Mouse (Mus musculus): ENCODE data around the gene Itsn1. TPM values are rescaled to one million over a fixed set of nuclear protein-coding genes. Genes with fewer than 3 reads are reported as not detected.

Itsn1 gene
- total RNA-seq, 2 experiments from 2014 or later, result 118 to 127 TPM

- intact Hi-C loops (cut with DNase I), result no loop called here
- no peak for DNase-seq (ENCODE audit: low spot score in 2 of 2)
Observed at GRCm38 (mm10) chr16:91859958-91860357, 130.9 kb downstream of the Itsn1 start.

- no peak for DNase-seq (ENCODE audit: low spot score in 2 of 2)
- intact Hi-C loops (cut with DNase I), result no loop called here
Observed at GRCm38 (mm10) chr16:91860471-91861125, 131.5 kb downstream of the Itsn1 start.

GRCm38 (mm10) chr16:91861784-91862371 lies 132.8 kb downstream of the Itsn1 start:
- peak; percentile 57 to 66 for DNase-seq (ENCODE audit: low spot score in 2 of 2)

GRCm38 (mm10) chr16:91862836-91863235 lies 133.8 kb downstream of the Itsn1 start:
- no peak for DNase-seq (ENCODE audit: low spot score in 2 of 2)
- intact Hi-C loops (cut with DNase I), result no loop called here

More at GRCm38 (mm10) chr16:91861784-91862371, 132.8 kb downstream of the Itsn1 start:
- intact Hi-C loops (cut with DNase I), result no loop called here

- intact Hi-C loops (cut with DNase I), result no loop called here
- no peak for DNase-seq (ENCODE audit: low spot score in 2 of 2)
Observed at GRCm38 (mm10) chr16:91864646-91865332, 135.7 kb downstream of the Itsn1 start.

- no peak for DNase-seq (ENCODE audit: low spot score in 2 of 2)
- intact Hi-C loops (cut with DNase I), result no loop called here
Observed at GRCm38 (mm10) chr16:91865570-91866257, 136.6 kb downstream of the Itsn1 start.

- intact Hi-C loops (cut with DNase I), result no loop called here
- no peak for DNase-seq (ENCODE audit: low spot score in 2 of 2)
Observed at GRCm38 (mm10) chr16:91866258-91866634, 137.2 kb downstream of the Itsn1 start.

GRCm38 (mm10) chr16:91867672-91868071 lies 138.6 kb downstream of the Itsn1 start:
- intact Hi-C loops (cut with DNase I), result no loop called here
- no peak for DNase-seq (ENCODE audit: low spot score in 2 of 2)

GRCm38 (mm10) chr16:91868943-91869911 lies 140.1 kb downstream of the Itsn1 start:
- intact Hi-C loops (cut with DNase I), result no loop called here
- peak in 1 of 2 experiments; percentile 44 for DNase-seq (ENCODE audit: low spot score in 2 of 2)

GRCm38 (mm10) chr16:91870158-91870582 lies 141.1 kb downstream of the Itsn1 start:
- no peak for DNase-seq (ENCODE audit: low spot score in 2 of 2)
- intact Hi-C loops (cut with DNase I), result no loop called here

GRCm38 (mm10) chr16:91871188-91871587 lies 142.1 kb downstream of the Itsn1 start:
- intact Hi-C loops (cut with DNase I), result no loop called here
- no peak for DNase-seq (ENCODE audit: low spot score in 2 of 2)

GRCm38 (mm10) chr16:91873695-91874094 lies 144.6 kb downstream of the Itsn1 start:
- no peak for DNase-seq (ENCODE audit: low spot score in 2 of 2)
- intact Hi-C loops (cut with DNase I), result no loop called here

GRCm38 (mm10) chr16:91875567-91876344 lies 146.7 kb downstream of the Itsn1 start:
- DNase-seq (ENCODE audit: low spot score in 2 of 2), result no peak
- intact Hi-C loops (cut with DNase I), result no loop called here

GRCm38 (mm10) chr16:91876457-91876856 lies 147.4 kb downstream of the Itsn1 start:
- no peak for DNase-seq (ENCODE audit: low spot score in 2 of 2)
- intact Hi-C loops (cut with DNase I), result no loop called here

- intact Hi-C loops (cut with DNase I), result no loop called here
- no peak for DNase-seq (ENCODE audit: low spot score in 2 of 2)
Observed at GRCm38 (mm10) chr16:91879101-91879500, 150.0 kb downstream of the Itsn1 start.

GRCm38 (mm10) chr16:91880869-91881767 lies 152.0 kb downstream of the Itsn1 start:
- intact Hi-C loops (cut with DNase I), result no loop called here

GRCm38 (mm10) chr16:91882168-91882859 lies 153.2 kb downstream of the Itsn1 start:
- DNase-seq (ENCODE audit: low spot score in 2 of 2), result no peak
- intact Hi-C loops (cut with DNase I), result no loop called here

More at GRCm38 (mm10) chr16:91880869-91881767, 152.0 kb downstream of the Itsn1 start:
- DNase-seq (ENCODE audit: low spot score in 2 of 2), result no peak
